ENCODE assay signal across 13 mouse cellular contexts in genomic region chr4:136824935-136825552, GRCm38 (mm10). TPM values are rescaled to one million over a fixed set of nuclear protein-coding genes. Genes with fewer than 3 reads are reported as not detected.
A peak's percentile ranks its signal among the peaks of the same experiment; 100 is the strongest.
DNase-seq lines count a peak whose midpoint lies in the region; ATAC-seq and TF ChIP-seq lines count a peak whose summit lies in the region.
"Had no signal": no experiment of that assay in that cellular context is flagged by ENCODE, and none has a peak within 500 bp of the region (broad histone marks: within the 10 kb centered on the region; RNA-seq: fewer than 3 reads in every experiment).

No protein-coding gene starts in this region.

- no peaks in the 10 kb centered on the region for H3K36me3 ChIP-seq in heart, embryonic 10.5 days
- peaks cover 4% of the 10 kb centered on the region; the same call in 1 of the 2 replicates for H3K36me3 ChIP-seq in neural tube, embryonic 12.5 days
- H3K36me3 ChIP-seq in neural tube, embryonic 15.5 days: no peaks in the 10 kb centered on the region
- no peaks in the 10 kb centered on the region for H3K36me3 ChIP-seq in hindbrain, embryonic 14.5 days (replicated peaks; ENCODE audit: control insufficient read depth, insufficient read depth)
- H3K36me3 ChIP-seq in stomach, postnatal 0 days (ENCODE audit: control insufficient read depth, insufficient read depth, low read length): no peaks in the 10 kb centered on the region

- peaks cover 31% of the 10 kb centered on the region for H3K4me1 ChIP-seq in heart, embryonic 10.5 days
- H3K4me1 ChIP-seq in neural tube, embryonic 12.5 days: peaks cover 76% of the 10 kb centered on the region
- H3K4me1 ChIP-seq in neural tube, embryonic 15.5 days: peaks cover 70% of the 10 kb centered on the region
- H3K4me1 ChIP-seq in hindbrain, embryonic 14.5 days (replicated peaks; ENCODE audit: control insufficient read depth, insufficient read depth, low read length): peaks cover 59% of the 10 kb centered on the region
- H3K4me1 ChIP-seq in stomach, postnatal 0 days (replicated peaks; ENCODE audit: control insufficient read depth, insufficient read depth): peaks cover 6% of the 10 kb centered on the region; the same call in 1 of the 2 replicates

- DNase-seq in heart, embryonic 10.5 days (ENCODE audit: low spot score): no peak
- DNase-seq in heart, postnatal 10 days: no peak
- DNase-seq in hindbrain, embryonic 14.5 days (ENCODE audit: low spot score): no peak
- no peak for DNase-seq in stomach, postnatal 0 days (ENCODE audit: low spot score)
- no peak for DNase-seq in urinary bladder, postnatal 36 days (ENCODE audit: low spot score in 2 of 2)
- DNase-seq: B cell, adult 2 months; gastrocnemius, postnatal 36 days had no signal

- no peak for TF ChIP-seq EP300 in stomach, postnatal 0 days (optimal IDR thresholded peaks at IDR 0.05)

- H3K4me3 ChIP-seq in heart, embryonic 10.5 days: 0 out of 2 replicates have a peak overlapping the region, but pooled peaks have one; percentile 25
- no peak overlapping the region for H3K4me3 ChIP-seq in neural tube, embryonic 12.5 days
- H3K4me3 ChIP-seq in neural tube, embryonic 15.5 days (replicated peaks): no peak overlapping the region
- H3K4me3 ChIP-seq in hindbrain, embryonic 14.5 days (replicated peaks; ENCODE audit: low read length): no peak overlapping the region
- H3K4me3 ChIP-seq in stomach, postnatal 0 days (ENCODE audit: low read depth, low read length): no peak overlapping the region
- H3K4me3 ChIP-seq: layer of hippocampus, adult 2 months had no signal

- intact Hi-C loops in heart, postnatal 10 days (cut with DNase I): no loop called here

- ATAC-seq in neural tube, embryonic 12.5 days (ENCODE audit: low FRiP score, low read depth): no peak
- no peak for ATAC-seq in neural tube, embryonic 15.5 days (ENCODE audit: low FRiP score)
- ATAC-seq in hindbrain, embryonic 14.5 days (ENCODE audit: low FRiP score): peak; percentile 6; the same call in 1 of the 2 replicates
- 0 out of 2 replicates have a peak, but pooled peaks have one; percentile 31 for ATAC-seq in stomach, postnatal 0 days (ENCODE audit: low FRiP score, low TSS enrichment)
- no peak for ATAC-seq in erythroid progenitor cell, adult 5-6 weeks (replicated peaks; ENCODE audit: low FRiP score, poor library complexity, severe bottlenecking)
- ATAC-seq: intestine, postnatal 0 days had no signal

- no peak overlapping the region for H3K4me2 ChIP-seq in neural tube, embryonic 12.5 days (replicated peaks)
- no peak overlapping the region for H3K4me2 ChIP-seq in neural tube, embryonic 15.5 days
- no peak overlapping the region for H3K4me2 ChIP-seq in hindbrain, embryonic 14.5 days (replicated peaks)
- H3K4me2 ChIP-seq in stomach, postnatal 0 days (replicated peaks; ENCODE audit: low read depth): no peak overlapping the region

- no peak for TF ChIP-seq CTCF in stomach, postnatal 0 days (IDR thresholded peaks at IDR 0.05; ENCODE audit: low read depth)

- peaks cover 40% of the 10 kb centered on the region for H3K27me3 ChIP-seq in heart, embryonic 10.5 days (ENCODE audit: insufficient read depth, poor library complexity, severe bottlenecking)
- H3K27me3 ChIP-seq in neural tube, embryonic 12.5 days (replicated peaks): no peaks in the 10 kb centered on the region
- H3K27me3 ChIP-seq in neural tube, embryonic 15.5 days (replicated peaks): no peaks in the 10 kb centered on the region
- H3K27me3 ChIP-seq in hindbrain, embryonic 14.5 days (ENCODE audit: control insufficient read depth, insufficient read depth, low read length): no peaks in the 10 kb centered on the region
- no peaks in the 10 kb centered on the region for H3K27me3 ChIP-seq in stomach, postnatal 0 days (ENCODE audit: control insufficient read depth, insufficient read depth, low read length)

- 0 out of 2 replicates have a peak overlapping the region, but pooled peaks have one; percentile 17 for H3K9ac ChIP-seq in neural tube, embryonic 12.5 days
- H3K9ac ChIP-seq in neural tube, embryonic 15.5 days (replicated peaks): no peak overlapping the region
- no peak overlapping the region for H3K9ac ChIP-seq in hindbrain, embryonic 14.5 days
- H3K9ac ChIP-seq in stomach, postnatal 0 days (ENCODE audit: low read length): no peak overlapping the region

- 51% methylated on average over 18 of the region's 18 CpGs for WGBS in heart, embryonic 10.5 days
- WGBS in neural tube, embryonic 12.5 days: 65% methylated on average over 18 of the region's 18 CpGs
- 45% methylated on average over 18 of the region's 18 CpGs for WGBS in neural tube, embryonic 15.5 days
- WGBS in hindbrain, embryonic 14.5 days: 37% methylated on average over 18 of the region's 18 CpGs
- WGBS in stomach, postnatal 0 days: 64% methylated on average over 17 of the region's 18 CpGs

- no peaks in the 10 kb centered on the region for H3K9me3 ChIP-seq in heart, embryonic 10.5 days
- no peaks in the 10 kb centered on the region for H3K9me3 ChIP-seq in neural tube, embryonic 12.5 days
- no peaks in the 10 kb centered on the region for H3K9me3 ChIP-seq in neural tube, embryonic 15.5 days (replicated peaks)
- H3K9me3 ChIP-seq in hindbrain, embryonic 14.5 days (ENCODE audit: control insufficient read depth, low read length): no peaks in the 10 kb centered on the region
- no peaks in the 10 kb centered on the region for H3K9me3 ChIP-seq in stomach, postnatal 0 days (ENCODE audit: control insufficient read depth, low read length)

- 0 out of 2 replicates have a peak overlapping the region, but pooled peaks have one; percentile 11 for H3K27ac ChIP-seq in heart, embryonic 10.5 days
- no peak overlapping the region for H3K27ac ChIP-seq in neural tube, embryonic 12.5 days
- no peak overlapping the region for H3K27ac ChIP-seq in neural tube, embryonic 15.5 days (replicated peaks)
- H3K27ac ChIP-seq in hindbrain, embryonic 14.5 days: no peak overlapping the region
- no peak overlapping the region for H3K27ac ChIP-seq in stomach, postnatal 0 days (replicated peaks)
- H3K27ac ChIP-seq: layer of hippocampus, adult 2 months; macrophage had no signal

RNA-seq across cellular contexts. Expression of gene Ephb2, which starts 10.7 kb away (rescaled TPM):
- 2.6 and 4.2 TPM in 2 replicates for polyA plus RNA-seq in heart, embryonic 10.5 days (2016; fragmentation: Nextera tagmentation; extraction: Ambion mirVana)
- 1 to 10 TPM; 1.3 to 1.4 TPM for total RNA-seq in heart, postnatal 10 days (2021)
- 22.0 and 30.3 TPM in 2 replicates for polyA plus RNA-seq in neural tube, embryonic 12.5 days (2016; fragmentation: Nextera tagmentation; extraction: Ambion mirVana)
- polyA plus RNA-seq in neural tube, embryonic 15.5 days (2015; fragmentation: Nextera tagmentation; extraction: Ambion mirVana): 13.7 and 21.3 TPM in 2 replicates
- polyA plus RNA-seq in hindbrain, embryonic 14.5 days (2014; fragmentation: Nextera tagmentation; extraction: Ambion mirVana): 26.6 and 28.1 TPM in 2 replicates
- 2.3 and 2.5 TPM in 2 replicates for polyA plus RNA-seq in stomach, postnatal 0 days (2015; fragmentation: Nextera tagmentation; extraction: Ambion mirVana)
- total RNA-seq in erythroid progenitor cell, adult 5-6 weeks (2015; ENCODE audit: low replicate concordance): not detected in 2 replicates
- not detected in 2 replicates for total RNA-seq in erythroid progenitor cell, adult 5-6 weeks (2017; ENCODE audit: low replicate concordance)

Comparison
In these comparisons a context has a peak if more than half of its experiments do, and no peak if none do; other contexts are left out.
1. ATAC-seq: peak in hindbrain, embryonic 14.5 days (single experiment) and stomach, postnatal 0 days (single experiment); none in neural tube, embryonic 12.5 days (single experiment), neural tube, embryonic 15.5 days (single experiment) and erythroid progenitor cell, adult 5-6 weeks (single experiment).